Mouse (Mus musculus): ENCODE measurements around the gene Wdr91. TPM values are rescaled to one million over a fixed set of nuclear protein-coding genes. Genes with fewer than 3 reads are reported as not detected.

The Wdr91 gene
- polyA plus RNA-seq, 1 experiment from 2014 or later = 8.3 TPM

DNA sequence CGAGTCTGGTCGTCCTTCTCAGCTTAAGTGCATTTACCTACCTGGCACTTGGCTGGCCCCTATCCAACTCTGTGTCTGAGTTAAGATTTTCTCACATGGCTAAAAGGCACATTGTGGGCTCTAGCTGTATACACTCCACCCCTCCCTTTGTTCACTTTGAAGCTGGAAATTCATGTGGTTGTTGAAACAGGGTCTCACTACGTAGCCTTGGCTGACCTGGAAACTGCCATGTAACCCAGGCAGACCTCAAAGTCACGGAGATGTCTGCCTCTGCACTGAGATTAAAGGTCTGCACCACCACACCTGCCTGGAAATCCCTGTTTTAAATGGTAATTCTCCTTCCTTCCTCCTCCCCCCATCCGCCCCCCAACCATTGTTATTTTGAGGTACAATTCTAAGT, 32.8 kb upstream of the Wdr91 start:
- no peak for ATAC-seq (replicated peaks; ENCODE audit: extremely low read depth, insufficient read depth, low FRiP score)
- 65% methylated on average over 5 of the region's 5 CpGs for WGBS
- H3K4me3 ChIP-seq (ENCODE audit: low read length) = no peak overlapping the region

DNA sequence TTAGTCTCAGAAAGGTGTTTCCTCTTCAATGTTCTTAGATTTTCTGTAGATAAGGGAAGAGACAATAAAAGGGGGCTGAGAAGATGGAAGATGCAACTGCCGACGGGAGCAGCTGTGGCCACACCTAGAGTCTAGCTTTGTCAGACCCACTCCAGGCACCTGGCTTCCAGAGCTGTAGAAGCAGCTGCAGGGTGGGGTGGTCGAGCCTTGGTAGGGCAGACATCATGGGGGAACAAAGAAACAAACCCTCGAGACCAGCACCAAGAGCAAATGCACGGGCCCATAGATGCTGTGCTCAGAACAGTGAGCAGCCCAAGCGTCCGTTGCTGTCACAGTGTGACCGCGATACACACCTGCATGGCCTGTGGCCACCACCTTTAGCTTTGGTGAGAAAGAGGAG, 31.8 kb upstream of the Wdr91 start:
- Histone ChIP-seq H3K9ac (ENCODE audit: low read length) (no peak overlapping the region), H3K36me3 (ENCODE audit: control insufficient read depth, insufficient read depth) (no peaks in the 10 kb centered on the region), H3K4me3 (ENCODE audit: low read length) (no peak overlapping the region), H3K9me3 (replicated peaks; ENCODE audit: control insufficient read depth, low read length) (no peaks in the 10 kb centered on the region), H3K4me2 (ENCODE audit: low read depth, low read length) (no peak overlapping the region), H3K27ac (ENCODE audit: low read length) (no peak overlapping the region), H3K4me1 (ENCODE audit: control insufficient read depth, insufficient read depth, low read length) (no peaks in the 10 kb centered on the region), H3K27me3 (ENCODE audit: control insufficient read depth, insufficient read depth, low read length) (no peaks in the 10 kb centered on the region)
- 81% methylated on average over 9 of the region's 9 CpGs for WGBS
- ATAC-seq (replicated peaks; ENCODE audit: extremely low read depth, insufficient read depth, low FRiP score) = no peak; the same call in 1 of the 2 replicates

More for the DNA sequence above, 32.8 kb upstream of the Wdr91 start:
- H3K27ac ChIP-seq (ENCODE audit: low read length) = peak overlapping the region; percentile 37; the same call in 1 of the 2 replicates
- no peak overlapping the region for H3K4me2 ChIP-seq (ENCODE audit: low read depth, low read length)
- no peaks in the 10 kb centered on the region for H3K36me3 ChIP-seq (ENCODE audit: control insufficient read depth, insufficient read depth)
- no peak overlapping the region for H3K9ac ChIP-seq (ENCODE audit: low read length)
- no peaks in the 10 kb centered on the region for H3K4me1 ChIP-seq (ENCODE audit: control insufficient read depth, insufficient read depth, low read length)
- no peaks in the 10 kb centered on the region for H3K27me3 ChIP-seq (ENCODE audit: control insufficient read depth, insufficient read depth, low read length)
- H3K9me3 ChIP-seq (replicated peaks; ENCODE audit: control insufficient read depth, low read length) = no peaks in the 10 kb centered on the region

DNA sequence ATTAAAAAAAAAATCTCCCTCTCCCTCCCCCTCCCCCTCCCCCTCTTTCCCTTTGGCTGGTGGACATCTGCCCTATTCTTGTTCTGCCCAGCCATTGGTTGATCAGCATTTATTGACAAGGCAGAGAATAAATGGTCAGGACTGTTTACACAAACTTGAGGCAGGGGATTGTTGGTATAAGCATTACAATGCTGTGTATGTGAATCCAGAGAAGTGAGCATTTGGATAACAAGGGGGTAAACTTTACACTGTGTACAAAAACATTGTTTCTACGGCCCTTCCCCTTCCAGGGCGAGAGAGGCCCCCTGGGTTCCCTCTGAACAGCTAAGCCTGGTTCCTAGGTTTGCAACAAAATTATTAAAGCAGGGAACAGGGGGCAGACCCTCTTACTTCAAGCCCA, 30.8 kb upstream of the Wdr91 start:
- ATAC-seq (replicated peaks; ENCODE audit: extremely low read depth, insufficient read depth, low FRiP score) = no peak
- Histone ChIP-seq H3K4me3 (ENCODE audit: low read length) (no peak overlapping the region), H3K4me2 (ENCODE audit: low read depth, low read length) (no peak overlapping the region), H3K9me3 (replicated peaks; ENCODE audit: control insufficient read depth, low read length) (no peaks in the 10 kb centered on the region), H3K9ac (ENCODE audit: low read length) (no peak overlapping the region), H3K4me1 (ENCODE audit: control insufficient read depth, insufficient read depth, low read length) (no peaks in the 10 kb centered on the region), H3K27ac (ENCODE audit: low read length) (no peak overlapping the region), H3K27me3 (ENCODE audit: control insufficient read depth, insufficient read depth, low read length) (no peaks in the 10 kb centered on the region), H3K36me3 (ENCODE audit: control insufficient read depth, insufficient read depth) (no peaks in the 10 kb centered on the region)
- 77% methylated on average over 2 of the region's 2 CpGs for WGBS

DNA sequence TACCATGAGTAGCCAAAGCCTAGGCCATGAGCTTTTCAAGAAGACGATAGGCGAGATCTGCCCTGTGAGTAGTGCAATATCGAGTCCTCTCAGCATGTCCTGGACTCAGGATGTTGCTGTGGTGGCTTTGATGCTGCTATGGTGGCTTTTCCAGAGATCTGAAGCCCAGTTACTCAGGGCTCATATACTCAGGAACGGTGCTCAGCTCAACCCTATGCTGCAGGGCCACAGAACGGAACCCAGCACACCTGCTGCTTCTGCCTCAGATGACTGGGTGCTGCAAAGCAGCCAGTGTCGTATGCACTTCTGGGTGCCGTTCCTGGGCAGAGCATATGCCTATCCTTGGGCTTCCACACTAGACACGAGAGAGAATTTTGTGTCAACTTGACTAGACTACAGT, 28.8 kb upstream of the Wdr91 start:
- WGBS = 82% methylated on average over 8 of the region's 8 CpGs
- no peak overlapping the region for H3K4me2 ChIP-seq (ENCODE audit: low read depth, low read length)
- no peaks in the 10 kb centered on the region for H3K4me1 ChIP-seq (ENCODE audit: control insufficient read depth, insufficient read depth, low read length)
- H3K27ac ChIP-seq (ENCODE audit: low read length) = no peak overlapping the region
- no peak overlapping the region for H3K4me3 ChIP-seq (ENCODE audit: low read length)
- no peaks in the 10 kb centered on the region for H3K27me3 ChIP-seq (ENCODE audit: control insufficient read depth, insufficient read depth, low read length)
- no peaks in the 10 kb centered on the region for H3K9me3 ChIP-seq (replicated peaks; ENCODE audit: control insufficient read depth, low read length)
- ATAC-seq (replicated peaks; ENCODE audit: extremely low read depth, insufficient read depth, low FRiP score) = 0 out of 2 replicates have a peak, but pooled peaks have one; percentile 34
- H3K36me3 ChIP-seq (ENCODE audit: control insufficient read depth, insufficient read depth) = no peaks in the 10 kb centered on the region
- H3K9ac ChIP-seq (ENCODE audit: low read length) = no peak overlapping the region

DNA sequence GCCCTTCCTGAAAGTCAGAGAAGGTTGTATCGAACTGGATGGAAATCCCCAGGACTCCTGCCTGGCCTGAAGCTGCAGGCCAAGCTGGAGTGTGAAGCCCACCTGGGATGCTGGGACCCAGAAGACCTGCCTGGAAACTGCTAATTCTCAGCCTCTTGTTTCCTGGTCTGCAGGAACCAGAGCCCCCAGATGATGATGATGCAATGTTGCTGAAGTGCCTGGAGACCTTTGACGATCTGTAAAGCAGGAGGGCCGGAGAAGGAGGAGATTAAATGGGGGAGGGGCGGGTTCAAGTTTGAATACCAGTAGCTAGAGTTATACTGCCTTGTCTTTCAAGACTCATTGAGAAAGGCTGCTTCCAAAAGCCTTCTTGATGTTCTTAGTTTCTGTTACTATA, 28.3 kb upstream of the Wdr91 start:
- Histone ChIP-seq H3K4me1 (ENCODE audit: control insufficient read depth, insufficient read depth, low read length) (no peaks in the 10 kb centered on the region), H3K9me3 (replicated peaks; ENCODE audit: control insufficient read depth, low read length) (no peaks in the 10 kb centered on the region), H3K36me3 (ENCODE audit: control insufficient read depth, insufficient read depth) (no peaks in the 10 kb centered on the region), H3K4me2 (ENCODE audit: low read depth, low read length) (no peak overlapping the region), H3K9ac (ENCODE audit: low read length) (no peak overlapping the region), H3K4me3 (ENCODE audit: low read length) (no peak overlapping the region), H3K27ac (ENCODE audit: low read length) (peak overlapping the region; percentile 40), H3K27me3 (ENCODE audit: control insufficient read depth, insufficient read depth, low read length) (no peaks in the 10 kb centered on the region)
- 32% methylated on average over 4 of the region's 4 CpGs for WGBS
- ATAC-seq (replicated peaks; ENCODE audit: extremely low read depth, insufficient read depth, low FRiP score) = no peak; the same call in 1 of the 2 replicates

DNA sequence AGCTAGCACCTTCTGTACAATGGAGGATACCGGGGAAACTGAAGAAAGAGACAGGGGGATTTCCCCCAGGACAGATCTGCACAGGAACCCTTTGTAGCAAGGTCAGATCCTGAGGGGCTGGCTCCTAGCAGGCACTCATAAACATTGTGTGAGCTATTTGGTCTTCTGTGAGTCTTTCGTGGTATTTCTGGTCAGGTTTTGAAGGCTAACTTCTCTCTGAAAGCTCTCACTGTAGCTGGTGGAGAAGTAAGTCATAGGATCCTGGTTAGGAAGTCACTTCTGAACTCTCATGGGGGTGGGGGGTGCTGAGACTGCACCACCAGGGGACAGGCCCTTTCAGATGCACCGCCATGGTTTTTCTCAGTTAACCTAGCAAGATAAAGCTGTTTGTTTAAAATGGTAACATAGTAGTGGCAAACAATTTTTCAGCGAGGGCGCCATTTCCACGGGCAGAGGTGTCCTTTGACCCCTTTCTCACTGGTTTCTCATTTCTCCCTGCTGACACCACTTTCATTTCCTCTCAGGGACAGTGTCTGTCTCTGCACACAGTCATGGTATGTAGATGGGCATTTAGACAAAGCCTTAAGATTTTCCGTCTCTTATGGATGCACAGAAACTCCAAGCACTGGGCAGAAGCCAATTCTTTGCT, 27.7 kb upstream of the Wdr91 start:
- no peak for ATAC-seq (replicated peaks; ENCODE audit: extremely low read depth, insufficient read depth, low FRiP score)
- WGBS = 56% methylated on average over 7 of the region's 7 CpGs
- H3K4me1 ChIP-seq (ENCODE audit: control insufficient read depth, insufficient read depth, low read length) = no peaks in the 10 kb centered on the region
- no peak overlapping the region for H3K4me2 ChIP-seq (ENCODE audit: low read depth, low read length)
- H3K9me3 ChIP-seq (replicated peaks; ENCODE audit: control insufficient read depth, low read length) = no peaks in the 10 kb centered on the region
- H3K27me3 ChIP-seq (ENCODE audit: control insufficient read depth, insufficient read depth, low read length) = no peaks in the 10 kb centered on the region
- H3K9ac ChIP-seq (ENCODE audit: low read length) = no peak overlapping the region
- H3K27ac ChIP-seq (ENCODE audit: low read length) = peak overlapping the region; percentile 40
- H3K36me3 ChIP-seq (ENCODE audit: control insufficient read depth, insufficient read depth) = no peaks in the 10 kb centered on the region
- no peak overlapping the region for H3K4me3 ChIP-seq (ENCODE audit: low read length)

DNA sequence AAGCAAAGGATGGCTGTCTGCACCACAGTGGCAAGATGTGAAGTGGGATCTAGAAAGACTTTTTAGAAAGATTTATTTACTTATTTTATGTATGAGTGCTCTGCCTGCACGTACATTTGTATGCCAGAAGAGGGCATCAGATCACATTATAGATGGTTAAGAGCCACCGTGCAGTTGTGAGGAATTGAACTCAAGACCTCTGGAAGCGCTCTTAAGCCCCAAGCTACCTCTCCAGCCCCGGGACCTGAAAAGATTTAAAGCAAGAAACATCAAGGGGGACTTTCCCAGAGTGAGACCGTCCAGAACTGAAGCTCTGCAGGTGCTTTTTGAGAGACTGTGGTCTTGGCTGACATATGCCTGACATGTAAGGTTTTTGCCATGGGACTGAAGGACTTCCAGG, 26.1 kb upstream of the Wdr91 start:
- 65% methylated on average over 5 of the region's 5 CpGs for WGBS
- H3K4me3 ChIP-seq (ENCODE audit: low read length) = no peak overlapping the region
- H3K4me2 ChIP-seq (ENCODE audit: low read depth, low read length) = no peak overlapping the region
- H3K36me3 ChIP-seq (ENCODE audit: control insufficient read depth, insufficient read depth) = no peaks in the 10 kb centered on the region
- H3K4me1 ChIP-seq (ENCODE audit: control insufficient read depth, insufficient read depth, low read length) = no peaks in the 10 kb centered on the region
- H3K9me3 ChIP-seq (replicated peaks; ENCODE audit: control insufficient read depth, low read length) = no peaks in the 10 kb centered on the region
- H3K27ac ChIP-seq (ENCODE audit: low read length) = no peak overlapping the region
- no peak for ATAC-seq (replicated peaks; ENCODE audit: extremely low read depth, insufficient read depth, low FRiP score)
- H3K27me3 ChIP-seq (ENCODE audit: control insufficient read depth, insufficient read depth, low read length) = no peaks in the 10 kb centered on the region
- no peak overlapping the region for H3K9ac ChIP-seq (ENCODE audit: low read length)

DNA sequence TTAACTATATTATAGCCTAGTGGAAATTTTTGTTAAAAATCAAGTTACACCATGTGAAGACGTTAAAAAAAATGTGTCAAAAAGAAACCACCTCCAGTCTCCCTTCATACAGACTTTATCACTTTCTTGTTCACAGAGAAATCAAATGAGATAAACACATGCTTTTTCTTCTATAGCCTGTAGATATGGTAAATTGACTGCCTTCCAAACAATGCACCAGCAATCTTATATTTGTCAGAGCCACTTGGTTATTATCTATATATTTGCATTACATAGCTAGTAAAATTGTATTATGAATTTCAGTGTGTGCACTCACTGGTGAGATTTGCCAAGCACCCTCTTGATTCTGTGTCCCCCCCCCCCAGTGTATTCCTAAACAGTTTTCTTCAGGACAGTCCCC, 22.0 kb upstream of the Wdr91 start:
- H3K36me3 ChIP-seq (ENCODE audit: control insufficient read depth, insufficient read depth) = no peaks in the 10 kb centered on the region
- 77% methylated on average over 1 of the region's 1 CpGs for WGBS
- ATAC-seq (replicated peaks; ENCODE audit: extremely low read depth, insufficient read depth, low FRiP score) = no peak

DNA sequence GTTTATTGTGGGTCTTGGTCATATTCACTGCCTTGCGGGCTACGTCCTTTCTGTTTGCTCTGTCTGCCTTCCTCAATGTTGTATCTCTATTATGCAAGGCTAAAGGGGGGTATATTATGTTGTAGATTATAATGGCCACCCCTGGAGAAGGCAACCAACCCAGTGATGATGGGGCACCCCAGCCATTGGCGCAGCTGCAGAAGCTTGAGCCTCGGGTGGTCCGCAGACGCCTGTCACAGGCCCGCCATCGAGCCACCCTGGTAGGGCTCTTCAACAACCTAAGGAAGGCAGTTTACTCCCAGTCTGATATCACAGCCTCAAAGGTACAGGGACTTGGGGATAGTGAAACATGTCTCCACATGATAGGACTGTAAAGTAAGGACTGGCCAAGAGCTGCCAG, 16.9 kb upstream of the Wdr91 start:
- WGBS = 92% methylated on average over 8 of the region's 8 CpGs
- H3K4me1 ChIP-seq (ENCODE audit: control insufficient read depth, insufficient read depth, low read length) = no peaks in the 10 kb centered on the region

More for the DNA sequence above, 22.0 kb upstream of the Wdr91 start:
- H3K4me1 ChIP-seq (ENCODE audit: control insufficient read depth, insufficient read depth, low read length) = no peaks in the 10 kb centered on the region
- H3K4me3 ChIP-seq (ENCODE audit: low read length) = no peak overlapping the region
- no peak overlapping the region for H3K27ac ChIP-seq (ENCODE audit: low read length)
- H3K9ac ChIP-seq (ENCODE audit: low read length) = no peak overlapping the region
- H3K9me3 ChIP-seq (replicated peaks; ENCODE audit: control insufficient read depth, low read length) = no peaks in the 10 kb centered on the region
- H3K4me2 ChIP-seq (ENCODE audit: low read depth, low read length) = no peak overlapping the region
- no peaks in the 10 kb centered on the region for H3K27me3 ChIP-seq (ENCODE audit: control insufficient read depth, insufficient read depth, low read length)

More for the DNA sequence above, 16.9 kb upstream of the Wdr91 start:
- ATAC-seq (replicated peaks; ENCODE audit: extremely low read depth, insufficient read depth, low FRiP score) = no peak
- H3K27ac ChIP-seq (ENCODE audit: low read length) = no peak overlapping the region
- no peaks in the 10 kb centered on the region for H3K9me3 ChIP-seq (replicated peaks; ENCODE audit: control insufficient read depth, low read length)
- H3K4me3 ChIP-seq (ENCODE audit: low read length) = no peak overlapping the region
- H3K4me2 ChIP-seq (ENCODE audit: low read depth, low read length) = no peak overlapping the region
- no peaks in the 10 kb centered on the region for H3K27me3 ChIP-seq (ENCODE audit: control insufficient read depth, insufficient read depth, low read length)
- H3K9ac ChIP-seq (ENCODE audit: low read length) = no peak overlapping the region
- H3K36me3 ChIP-seq (ENCODE audit: control insufficient read depth, insufficient read depth) = no peaks in the 10 kb centered on the region

Data from heart, embryonic 16.5 days (tissue).